Mouse (Mus musculus) hindbrain, embryonic 14.5 days (tissue): ENCODE data around the gene Set. TPM values are rescaled to one million over a fixed set of nuclear protein-coding genes. Genes with fewer than 3 reads are reported as not detected.
A peak's percentile ranks its signal among the peaks of the same experiment; 100 is the strongest.

Experiments used
- ATAC-seq: fragments of 200-750 bp; cut with Nextera tagmentation; 2 replicates; pipeline ENCODE4 v1.8.0; 2017; ENCODE audit warnings: moderate number of reproducible peaks, mild to moderate bottlenecking, moderate TSS enrichment, moderate library complexity; ENCODE audit not compliant: low FRiP score
- DNase-seq: peaks from one replicate; pipeline ENCODE4 v3.0.0-alpha.2; 2015; ENCODE audit warnings: low spot score
- H3K27ac ChIP-seq: fragments of 300-500 bp; sonication (generic); 2 replicates; pipeline ENCODE4 v1.5.1; 2014; ENCODE audit warnings: mild to moderate bottlenecking, moderate library complexity
- H3K27me3 ChIP-seq: fragments of 300-500 bp; sonication (generic); 2 replicates; pipeline ENCODE4 v1.6.1; 2014; ENCODE audit warnings: mild to moderate bottlenecking, low read length, mixed read lengths; ENCODE audit not compliant: control insufficient read depth, insufficient read depth
- H3K36me3 ChIP-seq: fragments of 300-500 bp; sonication (generic); replicated peaks from 2 replicates; pipeline ENCODE4 v1.6.1; 2014; ENCODE audit not compliant: control insufficient read depth, insufficient read depth
- H3K4me1 ChIP-seq: fragments of 300-500 bp; sonication (generic); replicated peaks from 2 replicates; pipeline ENCODE4 v1.6.1; 2014; ENCODE audit warnings: antibody characterized with exemption, low read length, mixed read lengths; ENCODE audit not compliant: control insufficient read depth, insufficient read depth
- H3K4me2 ChIP-seq: fragments of 300-500 bp; sonication (generic); replicated peaks from 2 replicates; pipeline ENCODE4 v1.6.1; 2014; ENCODE audit warnings: mild to moderate bottlenecking, moderate library complexity
- H3K4me3 ChIP-seq: fragments of 300-500 bp; sonication (generic); replicated peaks from 2 replicates; pipeline ENCODE4 v1.5.1; 2014; ENCODE audit warnings: mild to moderate bottlenecking, low read length
- H3K9ac ChIP-seq: fragments of 300-500 bp; sonication (generic); 2 replicates; pipeline ENCODE4 v1.6.1; 2014
- H3K9me3 ChIP-seq: fragments of 300-500 bp; sonication (generic); 2 replicates; pipeline ENCODE4 v1.6.1; 2016; ENCODE audit warnings: low read length; ENCODE audit not compliant: control insufficient read depth
- WGBS: fragments of 180-500 bp; shearing (Covaris S2); extraction: QIAGEN DNeasy Blood & Tissue Kit; methylation state at CpG from one replicate; pipeline ENCODE4 v1.1.7; 2014; 5-methylcytosine and 5-hydroxymethylcytosine counted together
- polyA plus RNA-seq: library from polyadenylated mRNA; unstranded; fragments of >200 nt; fragmentation: Nextera tagmentation; extraction: Ambion mirVana; gene quantifications from 2 replicates; pipeline ENCODE4 v1.2.1, GENCODE M21; 2014

The Set gene
- polyA plus RNA-seq = 339 and 347 TPM in 2 replicates

DNA sequence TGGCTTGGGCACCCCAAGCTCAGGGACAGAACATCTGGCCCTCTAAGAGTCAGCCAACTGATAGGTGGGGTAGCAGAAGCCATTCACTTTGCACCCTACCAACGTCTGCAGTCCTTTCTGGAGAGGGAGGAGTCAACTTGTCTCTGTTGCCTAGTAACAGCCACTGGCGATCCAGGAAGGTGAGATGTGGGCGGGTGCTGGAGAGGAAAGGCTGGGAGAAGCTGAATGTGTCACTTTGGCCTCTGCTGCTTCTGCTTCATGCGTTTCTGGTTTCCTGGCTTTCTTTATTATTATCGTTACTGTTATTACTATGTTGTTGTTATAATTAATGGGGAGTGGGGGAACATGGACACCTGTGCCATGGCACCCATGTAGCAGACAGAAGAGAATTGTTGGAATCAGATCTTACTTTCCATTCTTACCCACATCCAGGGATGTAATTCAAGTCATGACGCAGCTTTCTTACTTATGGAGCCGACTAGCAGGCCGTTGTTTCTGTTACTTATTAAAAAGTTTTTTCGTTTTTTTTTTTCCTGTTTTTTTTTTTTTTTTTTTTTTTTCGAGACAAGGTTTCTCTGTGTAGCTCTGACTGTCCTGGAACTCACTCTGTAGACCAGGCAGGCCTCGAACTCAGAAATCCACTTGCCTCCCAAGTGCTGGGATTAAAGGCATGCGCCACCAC lies at the start of gene Set:
TSS of gene Set (plus strand) at position 156 of the 682 bp plus-strand sequence.
- Histone ChIP-seq H3K9me3 (no peaks in the 10 kb centered on the region), H3K4me2 (no peak within 1 kb of the TSS), H3K27me3 (no peaks in the 10 kb centered on the region), H3K4me3 (no peak within 1 kb of the TSS), H3K4me1 (peaks cover 4% of the 10 kb centered on the region), H3K36me3 (no peaks in the 10 kb centered on the region), H3K9ac (no peak within 1 kb of the TSS), H3K27ac (no peak within 1 kb of the TSS)
- 52% methylated on average over 12 of the region's 12 CpGs for WGBS
- ATAC-seq (no peak), DNase-seq (no peak)

DNA sequence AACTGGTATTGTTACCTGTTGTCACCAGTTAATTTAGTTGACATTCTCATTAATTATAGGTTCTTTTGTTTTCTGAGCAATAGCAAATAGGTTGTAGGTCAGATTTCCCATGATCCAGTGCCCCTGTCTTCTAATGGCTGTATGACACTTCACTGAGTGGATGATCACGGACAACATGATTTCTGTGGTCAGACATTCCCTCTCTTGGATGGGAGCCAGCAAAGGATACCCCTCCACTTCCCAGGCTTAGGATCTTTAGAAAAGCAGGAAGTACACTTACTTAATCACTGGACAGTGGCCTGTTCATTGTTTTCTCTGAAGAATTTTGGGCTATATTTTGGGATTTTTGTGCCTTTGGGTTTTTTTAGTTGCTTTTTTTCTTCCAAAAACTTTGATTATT lies 48.1 kb upstream of the Set start:
- H3K36me3 ChIP-seq = peaks cover 100% of the 10 kb centered on the region
- no peak overlapping the region for H3K9ac ChIP-seq
- DNase-seq (no peak), ATAC-seq (no peak)
- no peak overlapping the region for H3K4me2 ChIP-seq
- H3K9me3 ChIP-seq = no peaks in the 10 kb centered on the region
- no peaks in the 10 kb centered on the region for H3K27me3 ChIP-seq
- H3K4me3 ChIP-seq = no peak overlapping the region
- H3K4me1 ChIP-seq = no peaks in the 10 kb centered on the region
- no peak overlapping the region for H3K27ac ChIP-seq
- WGBS = 61% methylated on average over 1 of the region's 1 CpGs

DNA sequence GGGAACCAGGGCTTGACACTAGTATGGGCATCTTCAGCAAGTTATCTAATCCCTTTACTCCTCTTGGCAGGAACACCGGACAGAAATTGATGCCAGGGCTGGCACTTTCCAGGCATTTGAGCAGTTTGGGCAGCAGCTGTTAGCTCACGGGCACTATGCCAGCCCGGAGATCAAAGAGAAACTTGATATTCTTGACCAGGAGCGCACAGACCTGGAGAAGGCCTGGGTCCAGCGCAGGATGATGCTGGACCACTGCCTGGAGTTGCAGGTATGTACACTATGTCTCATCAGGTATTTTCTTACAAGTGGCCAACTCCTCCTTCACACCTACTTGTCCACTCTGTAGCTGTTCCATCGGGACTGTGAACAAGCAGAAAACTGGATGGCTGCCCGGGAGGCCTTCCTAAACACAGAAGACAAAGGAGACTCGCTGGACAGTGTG lies 46.3 kb upstream of the Set start:
- Histone ChIP-seq H3K27me3 (no peaks in the 10 kb centered on the region), H3K4me3 (no peak overlapping the region), H3K9ac (no peak overlapping the region), H3K4me1 (no peaks in the 10 kb centered on the region), H3K4me2 (no peak overlapping the region), H3K36me3 (peaks cover 100% of the 10 kb centered on the region), H3K9me3 (no peaks in the 10 kb centered on the region), H3K27ac (no peak overlapping the region)
- 84% methylated on average over 8 of the region's 8 CpGs for WGBS
- DNase-seq = peak; percentile 44
- ATAC-seq = no peak

DNA sequence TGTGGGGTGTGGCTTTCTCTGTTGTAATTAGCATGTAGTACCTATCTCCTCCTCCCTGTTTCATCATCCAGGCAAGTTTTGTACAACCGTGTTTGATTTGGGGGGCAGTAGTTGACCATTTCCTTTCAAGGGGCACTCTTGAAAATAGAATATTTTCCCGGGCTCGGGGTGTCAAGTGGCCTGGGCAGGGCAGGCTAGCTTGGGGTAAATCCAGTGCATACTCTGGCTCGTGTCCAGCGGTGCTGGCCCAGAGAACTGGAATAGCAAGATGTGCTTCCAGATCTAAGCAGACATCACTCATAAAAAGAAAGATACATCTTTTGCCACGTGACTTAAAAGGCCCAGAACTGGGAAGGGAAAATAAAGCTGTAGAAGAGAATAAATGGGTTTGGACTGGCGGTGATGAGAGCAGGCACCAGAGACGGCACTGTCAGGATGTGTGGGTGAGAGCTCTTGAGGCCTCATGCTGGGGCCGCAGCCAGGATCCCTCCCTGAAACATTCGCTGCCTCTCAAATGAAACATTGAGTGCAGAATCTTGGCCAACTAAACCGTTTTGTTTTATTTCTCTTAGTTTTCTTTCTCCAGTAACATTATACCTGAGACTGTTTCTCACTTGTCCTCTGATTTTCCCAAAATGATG lies 42.7 kb upstream of the Set start:
- WGBS = 92% methylated on average over 11 of the region's 11 CpGs
- Histone ChIP-seq H3K27me3 (no peaks in the 10 kb centered on the region), H3K9me3 (no peaks in the 10 kb centered on the region), H3K4me2 (no peak overlapping the region), H3K4me3 (no peak overlapping the region), H3K27ac (no peak overlapping the region), H3K9ac (no peak overlapping the region), H3K4me1 (no peaks in the 10 kb centered on the region), H3K36me3 (peaks cover 100% of the 10 kb centered on the region)
- ATAC-seq (no peak), DNase-seq (no peak)

DNA sequence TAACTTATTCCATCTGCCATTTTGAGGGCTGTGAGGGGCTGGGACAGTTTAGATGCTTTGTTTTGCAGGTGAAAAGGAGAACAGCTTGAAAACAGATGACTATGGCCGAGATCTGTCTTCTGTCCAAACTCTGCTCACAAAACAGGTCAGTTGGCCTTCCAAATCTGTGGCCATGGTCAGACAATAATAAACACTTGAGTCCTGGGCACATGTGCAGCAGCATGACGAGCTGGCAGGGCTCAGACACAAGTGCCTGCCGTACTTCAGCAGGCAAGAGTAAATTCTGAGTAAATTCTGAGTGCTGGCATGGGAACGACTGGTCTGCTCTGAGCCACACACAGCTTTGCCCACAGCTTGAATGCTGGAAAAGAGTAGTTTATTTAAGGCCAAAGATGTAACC lies 31.7 kb upstream of the Set start:
- DNase-seq (no peak), ATAC-seq (no peak)
- peaks cover 100% of the 10 kb centered on the region for H3K36me3 ChIP-seq
- no peak overlapping the region for H3K9ac ChIP-seq
- no peaks in the 10 kb centered on the region for H3K9me3 ChIP-seq
- H3K4me3 ChIP-seq = no peak overlapping the region
- H3K27ac ChIP-seq = no peak overlapping the region
- H3K27me3 ChIP-seq = no peaks in the 10 kb centered on the region
- WGBS = 93% methylated on average over 4 of the region's 4 CpGs
- H3K4me2 ChIP-seq = no peak overlapping the region
- H3K4me1 ChIP-seq = no peaks in the 10 kb centered on the region

DNA sequence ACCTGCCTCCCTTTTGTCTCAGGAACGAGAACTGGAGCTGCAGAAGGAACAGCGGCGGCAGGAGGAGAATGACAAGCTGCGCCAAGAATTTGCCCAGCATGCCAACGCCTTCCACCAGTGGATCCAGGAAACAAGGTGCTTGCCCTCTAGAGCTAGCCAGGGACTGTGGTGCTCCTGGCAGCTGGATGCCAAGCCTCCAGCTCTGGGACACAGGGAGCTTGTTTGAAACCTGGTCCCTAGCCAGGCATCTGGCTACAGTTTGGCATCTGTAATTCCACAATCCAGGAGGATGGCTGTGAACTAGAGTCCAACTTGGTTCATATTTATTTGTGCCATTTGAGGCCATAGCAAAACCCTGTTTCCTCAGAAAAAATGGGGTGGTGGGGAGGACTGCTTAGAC lies 30.2 kb upstream of the Set start:
- Histone ChIP-seq H3K4me2 (no peak overlapping the region), H3K4me1 (no peaks in the 10 kb centered on the region), H3K9me3 (no peaks in the 10 kb centered on the region), H3K36me3 (peaks cover 100% of the 10 kb centered on the region), H3K27ac (no peak overlapping the region), H3K9ac (no peak overlapping the region), H3K27me3 (no peaks in the 10 kb centered on the region), H3K4me3 (no peak overlapping the region)
- DNase-seq (no peak), ATAC-seq (no peak)
- 93% methylated on average over 5 of the region's 5 CpGs for whole genome bisulfite sequencing

DNA sequence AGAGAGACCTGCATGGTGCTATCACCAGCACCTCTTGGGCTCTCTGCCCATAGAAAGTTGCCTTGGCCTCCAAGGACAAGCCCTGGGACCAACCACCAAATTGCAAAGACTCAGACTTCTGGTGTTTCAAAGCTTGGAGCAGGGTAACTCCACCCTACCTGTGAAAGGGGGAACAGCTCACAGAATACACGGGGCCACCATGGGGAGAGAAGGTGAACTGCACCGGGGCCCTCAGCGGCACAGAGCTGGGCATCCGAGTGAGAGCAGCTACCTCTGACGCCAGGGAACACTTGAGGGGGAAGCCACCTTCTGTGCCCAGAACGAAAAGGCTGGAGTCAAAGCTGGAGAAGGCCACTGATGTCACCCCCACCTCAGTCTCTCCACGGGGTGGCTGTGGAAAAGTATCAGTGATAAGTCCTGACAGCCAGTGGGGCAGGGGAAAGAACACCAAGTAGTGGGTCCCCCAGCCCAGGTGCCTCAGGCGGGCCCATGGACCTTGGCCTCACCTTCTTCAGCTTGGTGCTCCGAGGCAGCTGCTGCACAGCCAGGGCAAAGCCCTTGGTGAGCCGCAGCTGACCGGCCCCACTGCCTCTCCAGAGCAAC lies 24.8 kb upstream of the Set start:
- H3K27me3 ChIP-seq = no peaks in the 10 kb centered on the region
- WGBS = 62% methylated on average over 11 of the region's 11 CpGs
- DNase-seq = no peak
- H3K9me3 ChIP-seq = no peaks in the 10 kb centered on the region
- no peaks in the 10 kb centered on the region for H3K4me1 ChIP-seq
- H3K4me2 ChIP-seq = no peak overlapping the region
- no peak overlapping the region for H3K9ac ChIP-seq
- no peak for ATAC-seq
- H3K4me3 ChIP-seq = no peak overlapping the region
- H3K27ac ChIP-seq = no peak overlapping the region
- H3K36me3 ChIP-seq = peaks cover 91% of the 10 kb centered on the region

DNA sequence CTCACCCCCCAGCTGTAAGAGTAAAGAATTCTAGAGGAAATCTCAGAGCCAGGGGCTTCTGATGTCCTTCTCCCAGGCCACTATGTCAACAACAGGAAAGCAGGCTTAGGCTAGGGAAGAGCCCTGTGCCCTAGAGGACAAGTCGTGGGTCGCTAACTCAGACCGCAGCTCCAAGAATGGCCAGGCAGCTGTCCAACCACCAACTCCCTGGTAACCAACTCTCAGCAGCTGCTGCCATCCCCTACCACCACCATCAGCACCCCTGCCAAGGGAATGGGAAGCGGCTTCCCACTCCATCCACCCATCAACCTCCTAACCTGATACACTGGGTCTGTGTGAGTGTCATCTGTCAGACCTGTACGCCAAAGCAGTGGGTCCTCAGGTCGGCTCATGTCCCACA lies 24.2 kb upstream of the Set start:
- ATAC-seq (no peak), DNase-seq (no peak)
- no peak overlapping the region for H3K4me2 ChIP-seq
- no peaks in the 10 kb centered on the region for H3K9me3 ChIP-seq
- no peaks in the 10 kb centered on the region for H3K4me1 ChIP-seq
- peaks cover 91% of the 10 kb centered on the region for H3K36me3 ChIP-seq
- H3K27me3 ChIP-seq = no peaks in the 10 kb centered on the region
- 74% methylated on average over 6 of the region's 6 CpGs for WGBS
- no peak overlapping the region for H3K4me3 ChIP-seq
- no peak overlapping the region for H3K9ac ChIP-seq
- no peak overlapping the region for H3K27ac ChIP-seq

DNA sequence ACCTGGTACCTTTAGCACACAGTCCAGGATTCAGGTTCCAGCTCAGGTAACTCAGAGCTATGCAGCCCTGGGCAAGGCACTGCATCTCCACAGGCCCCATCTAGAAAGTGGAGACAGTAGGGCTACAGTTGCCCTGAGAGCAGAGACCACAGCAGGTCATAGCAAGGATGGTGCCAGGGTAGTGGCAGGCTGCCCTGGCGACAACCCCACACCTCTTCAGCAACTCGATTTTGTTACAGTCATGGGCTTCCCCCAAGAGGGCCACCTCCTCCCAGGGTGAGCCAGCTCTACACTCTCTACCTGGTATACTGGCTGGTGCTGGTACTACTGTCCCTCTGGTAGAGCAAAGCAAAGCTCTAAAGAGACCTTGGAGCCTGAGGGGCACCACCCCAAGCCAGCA lies 19.4 kb upstream of the Set start:
- Histone ChIP-seq H3K4me3 (no peak overlapping the region), H3K4me1 (no peaks in the 10 kb centered on the region), H3K9me3 (no peaks in the 10 kb centered on the region), H3K4me2 (no peak overlapping the region), H3K36me3 (peaks cover 54% of the 10 kb centered on the region), H3K9ac (no peak overlapping the region), H3K27ac (no peak overlapping the region), H3K27me3 (no peaks in the 10 kb centered on the region)
- DNase-seq (no peak), ATAC-seq (no peak)
- 88% methylated on average over 2 of the region's 2 CpGs for WGBS
